Mouse (Mus musculus): Measurements from ENCODE around the gene Gm4907.
"Not testable (repeated sequence)": the region's sequence is repeated elsewhere in the genome, so short reads cannot be mapped to it uniquely, and the experiment has no call there.

The Gm4907 gene

GRCm38 (mm10) chrX:23882253-23882652, at the start of gene Gm4907:
Gm4907 (plus strand) TSS chrX:23882553.
- DNase-seq (ENCODE audit: low spot score), result not testable (repeated sequence)

- DNase-seq (ENCODE audit: low spot score), result not testable (repeated sequence)
Measured at GRCm38 (mm10) chrX:23833784-23834183, 48.6 kb upstream of the Gm4907 start.

- DNase-seq (ENCODE audit: low spot score), result no peak
Measured at GRCm38 (mm10) chrX:23840921-23841320, 41.4 kb upstream of the Gm4907 start.

GRCm38 (mm10) chrX:23954161-23954560, 71.8 kb downstream of the Gm4907 start:
- DNase-seq (ENCODE audit: low spot score), result no peak
